Mouse (Mus musculus) cerebellum, adult 2 months (tissue): Measurements from ENCODE around the gene Ggcx.

Experiments
- CTCF ChIP-seq: fragments of 200-500 bp; IDR thresholded peaks from 2 replicates; pipeline ENCODE4 v1.5.1; 2011; ENCODE audit warnings: low read depth, mild to moderate bottlenecking, control low read depth, low read length, moderate library complexity, borderline replicate concordance; ENCODE audit not compliant: insufficient read depth
- POLR2A ChIP-seq: fragments of 200-500 bp; IDR thresholded peaks from 2 replicates; pipeline ENCODE4 v1.6.1; 2011; ENCODE audit warnings: low read length, control low read depth, borderline replicate concordance; ENCODE audit not compliant: insufficient read depth

DNA sequence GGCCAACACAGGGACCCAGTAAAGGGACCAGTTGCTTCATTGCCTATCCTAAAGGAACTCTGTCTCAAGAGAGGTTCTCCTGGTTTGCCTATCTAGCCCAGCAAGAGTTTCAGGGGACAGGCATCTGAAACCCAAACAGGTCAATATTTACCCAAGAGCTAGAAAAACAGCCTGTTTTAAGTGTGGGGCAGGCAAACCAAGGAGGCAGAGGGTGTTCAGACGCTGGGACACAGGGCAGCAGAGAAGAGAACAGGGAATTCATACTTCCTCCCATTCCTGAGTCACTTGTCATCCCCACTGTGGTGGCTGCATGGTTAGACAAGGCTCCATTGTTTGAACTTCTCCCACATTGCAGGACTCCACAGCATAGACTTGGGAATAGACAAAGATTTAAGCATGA, 42.5 kb upstream of the Ggcx start:
- TF ChIP-seq POLR2A (no peak), CTCF (no peak)
